Mouse (Mus musculus) myocyte (in vitro differentiated cells): Measurements from ENCODE around the gene Grk1.

Experiments used
- MAX ChIP-seq: IDR thresholded peaks from one replicate; pipeline ENCODE4 v1.6.1; 2011; ENCODE audit warnings: low read depth, mild to moderate bottlenecking, control low read depth
- MYOD1 ChIP-seq, 3 experiments: IDR thresholded peaks; one replicate each; pipeline ENCODE4 v1.6.1; 2011; ENCODE audit warnings: control low read depth in 2 of 3, low read depth in 2 of 3, mild to moderate bottlenecking in 2 of 3, moderate library complexity in 1 of 3; ENCODE audit not compliant: insufficient read length in 2 of 3, control insufficient read depth in 1 of 3

GRCm38 (mm10) chr8:13360213-13360612 lies 44.7 kb upstream of the Grk1 start:
- TF ChIP-seq MAX, result no peak
- TF ChIP-seq MYOD1 (IDR thresholded peaks at IDR 0.05; ENCODE audit: control insufficient read depth in 1 of 3, insufficient read length in 2 of 3, low read depth in 2 of 3), result no peak
